Mouse (Mus musculus) kidney, adult 2 months (tissue): ENCODE data around the gene Med22. TPM values are rescaled to one million over a fixed set of nuclear protein-coding genes. Genes with fewer than 3 reads are reported as not detected.

ENCODE experiments used
- DNase-seq: peaks from one replicate; pipeline ENCODE4 v3.0.0; 2021
- H3K27ac ChIP-seq: fragments of 200-500 bp; 2 replicates; pipeline ENCODE4 v1.5.1; 2012; ENCODE audit warnings: low read depth, low read length, control low read depth, inconsistent platforms; ENCODE audit not compliant: insufficient read depth
- H3K27me3 ChIP-seq: fragments of 200-500 bp; replicated peaks from 2 replicates; pipeline ENCODE4 v1.6.1; 2012; ENCODE audit warnings: mild to moderate bottlenecking, moderate library complexity, low read length, inconsistent platforms; ENCODE audit not compliant: control insufficient read depth, insufficient read depth
- H3K36me3 ChIP-seq: fragments of 200-500 bp; 2 replicates; pipeline ENCODE4 v1.6.1; 2012; ENCODE audit warnings: mild to moderate bottlenecking, moderate library complexity, low read length, inconsistent platforms; ENCODE audit not compliant: control insufficient read depth, insufficient read depth
- H3K4me1 ChIP-seq: fragments of 200-500 bp; 2 replicates; pipeline ENCODE4 v1.6.1; 2011; ENCODE audit warnings: low read length; ENCODE audit not compliant: control insufficient read depth, insufficient read depth
- H3K4me3 ChIP-seq: fragments of 200-500 bp; 2 replicates; pipeline ENCODE4 v1.5.1; 2011; ENCODE audit warnings: mild to moderate bottlenecking, low read depth, low read length, control low read depth; ENCODE audit not compliant: insufficient read depth
- CTCF ChIP-seq: fragments of 200-500 bp; conservative IDR thresholded peaks from 2 replicates; pipeline ENCODE4 v1.5.1; 2011; ENCODE audit warnings: low read depth, mild to moderate bottlenecking, control low read depth, low read length, moderate library complexity, mixed read lengths; ENCODE audit not compliant: insufficient read depth, insufficient read length
- POLR2A ChIP-seq: fragments of 200-500 bp; IDR thresholded peaks from one replicate; pipeline ENCODE4 v1.6.1; 2011; ENCODE audit warnings: low read depth, low read length, control low read depth
- WGBS: fragments of 180-500 bp; shearing (Covaris S2); methylation state at CpG from one replicate; pipeline ENCODE4 v1.1.7; 2018; 5-methylcytosine and 5-hydroxymethylcytosine counted together
- polyA plus RNA-seq: library from polyadenylated mRNA; depleted of rRNA; stranded (reverse); fragments of >200 nt; gene quantifications from 2 replicates; pipeline ENCODE4 v1.2.3, GENCODE M21; 2012; rRNA removed

The Med22 gene
- 39.5 and 42.6 TPM in 2 replicates for polyA plus RNA-seq

- H3K4me1 ChIP-seq: peaks cover 9% of the 10 kb centered on the region; the same call in 1 of the 2 replicates
- TF ChIP-seq POLR2A: peak; percentile 82
- TF ChIP-seq CTCF: no peak
- no peaks in the 10 kb centered on the region for H3K27me3 ChIP-seq
- peaks cover 4% of the 10 kb centered on the region; the same call in 1 of the 2 replicates for H3K36me3 ChIP-seq
- H3K4me3 ChIP-seq: peak within 1 kb of the TSS; percentile 96
- WGBS: 1% methylated on average over 74 of the region's 74 CpGs
- H3K27ac ChIP-seq: peak within 1 kb of the TSS; percentile 78
- peak; percentile 100 for DNase-seq
Measured at GRCm38 (mm10) chr2:26910124-26910993, at the start of gene Med22, which contains the start of gene Rpl7a. Gene Med22 (minus strand): TSS chr2:26910677. Gene Rpl7a (plus strand): TSS chr2:26910764.

DNA sequence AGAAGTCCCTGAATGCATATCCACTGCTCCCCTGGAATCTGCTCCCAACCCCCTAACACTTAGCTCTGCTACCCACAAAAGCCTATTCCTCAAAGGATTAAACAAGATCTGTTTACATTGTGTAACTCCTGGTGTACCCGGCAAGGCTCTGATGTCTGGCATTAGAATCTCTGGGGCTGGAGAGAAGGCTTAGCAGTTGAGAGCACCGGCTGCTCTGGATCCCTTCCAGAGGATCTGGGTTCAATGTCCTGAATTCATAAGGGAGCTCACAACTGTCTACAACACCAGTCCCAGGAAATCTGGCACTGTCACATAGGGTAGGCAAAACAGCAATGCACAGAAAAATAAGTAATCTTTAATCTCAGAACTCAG, 47.0 kb upstream of the Med22 start:
- Histone ChIP-seq H3K36me3 (peaks cover 5% of the 10 kb centered on the region; the same call in 1 of the 2 replicates), H3K4me1 (0 out of 2 replicates have a peak, but pooled peaks cover 8% of the 10 kb centered on the region), H3K27ac (no peak overlapping the region), H3K27me3 (no peaks in the 10 kb centered on the region), H3K4me3 (no peak overlapping the region)
- 64% methylated on average over 2 of the region's 2 CpGs for WGBS
- DNase-seq: peak; percentile 45
- TF ChIP-seq CTCF: no peak
- no peak for TF ChIP-seq POLR2A

- TF ChIP-seq POLR2A (no peak), CTCF (no peak)
- Histone ChIP-seq H3K4me1 (0 out of 2 replicates have a peak, but pooled peaks cover 8% of the 10 kb centered on the region), H3K27me3 (no peaks in the 10 kb centered on the region), H3K36me3 (peaks cover 5% of the 10 kb centered on the region; the same call in 1 of the 2 replicates), H3K27ac (no peak overlapping the region), H3K4me3 (no peak overlapping the region)
- 68% methylated on average over 12 of the region's 12 CpGs for WGBS
- peak; percentile 51 for DNase-seq
Measured at GRCm38 (mm10) chr2:26956811-26957487, 46.5 kb upstream of the Med22 start.

DNA sequence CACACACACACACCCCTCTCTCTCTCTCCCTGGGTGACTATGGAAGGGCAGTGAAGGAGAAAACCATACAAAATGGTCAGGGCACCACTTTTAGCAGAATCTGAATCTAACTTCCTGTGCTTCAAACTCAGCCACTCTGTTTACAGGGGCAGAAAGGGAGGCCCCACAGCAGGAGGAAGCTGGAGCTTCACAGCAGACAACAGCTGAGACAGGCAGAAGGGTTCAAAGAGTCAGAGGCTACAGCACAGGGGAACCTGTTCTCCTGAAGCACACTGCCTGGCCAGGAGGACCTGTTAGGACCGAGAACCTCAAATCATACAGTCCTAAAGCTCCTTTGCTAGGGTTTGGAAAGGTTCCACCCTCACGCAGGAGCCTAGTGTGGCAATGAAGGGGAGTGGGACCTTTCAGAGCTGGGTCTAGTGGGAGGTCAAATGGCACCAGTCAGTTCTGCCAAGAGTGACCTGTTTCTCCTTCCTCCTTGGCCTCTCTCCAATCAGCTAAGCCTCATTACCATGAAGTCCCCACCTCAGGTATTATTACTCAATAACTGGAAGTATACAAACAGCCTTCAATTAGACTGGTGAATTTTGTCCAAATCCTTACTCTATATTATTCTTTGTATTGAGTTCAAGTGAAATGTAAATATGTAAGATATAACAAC, 44.4 kb upstream of the Med22 start:
- Histone ChIP-seq H3K36me3 (peaks cover 5% of the 10 kb centered on the region; the same call in 1 of the 2 replicates), H3K4me3 (no peak overlapping the region), H3K4me1 (0 out of 2 replicates have a peak, but pooled peaks cover 8% of the 10 kb centered on the region), H3K27ac (no peak overlapping the region), H3K27me3 (no peaks in the 10 kb centered on the region)
- 61% methylated on average over 2 of the region's 2 CpGs for WGBS
- TF ChIP-seq CTCF (no peak), POLR2A (no peak)
- no peak for DNase-seq

DNA sequence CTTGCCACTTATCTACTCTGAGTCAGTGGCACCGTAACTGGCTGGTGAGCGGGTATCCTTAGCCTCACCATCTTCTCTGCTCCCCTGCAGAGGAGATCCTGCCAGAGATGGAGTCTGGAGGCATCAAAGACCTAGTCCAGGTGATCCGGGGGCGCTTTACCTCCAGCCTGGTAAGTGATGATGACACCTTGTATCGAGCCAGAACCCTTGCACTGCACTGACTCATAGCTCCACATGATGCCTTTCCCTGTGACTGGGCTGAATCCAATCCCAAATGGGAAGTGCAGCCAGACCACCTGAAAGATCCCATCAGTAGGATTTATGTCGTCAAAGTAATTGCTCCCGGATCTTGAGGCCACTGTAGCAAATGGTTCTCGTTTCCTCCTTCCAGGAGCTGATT, 42.4 kb upstream of the Med22 start:
- WGBS: 73% methylated on average over 8 of the region's 8 CpGs
- no peak for DNase-seq
- H3K27ac ChIP-seq: no peak overlapping the region
- H3K27me3 ChIP-seq: no peaks in the 10 kb centered on the region
- TF ChIP-seq POLR2A (no peak), CTCF (no peak)
- H3K4me1 ChIP-seq: 0 out of 2 replicates have a peak, but pooled peaks cover 8% of the 10 kb centered on the region
- peaks cover 5% of the 10 kb centered on the region; the same call in 1 of the 2 replicates for H3K36me3 ChIP-seq
- no peak overlapping the region for H3K4me3 ChIP-seq

GRCm38 (mm10) chr2:26952193-26952592, 41.7 kb upstream of the Med22 start:
- Histone ChIP-seq H3K4me3 (no peak overlapping the region), H3K4me1 (0 out of 2 replicates have a peak, but pooled peaks cover 2% of the 10 kb centered on the region), H3K36me3 (peaks cover 5% of the 10 kb centered on the region; the same call in 1 of the 2 replicates), H3K27ac (no peak overlapping the region), H3K27me3 (no peaks in the 10 kb centered on the region)
- 90% methylated on average over 4 of the region's 4 CpGs for WGBS
- no peak for DNase-seq
- TF ChIP-seq POLR2A (no peak), CTCF (no peak)
